Comparison of ENCODE assay signal across 26 mouse cellular contexts in genomic region chr19:57036860-57037259, GRCm38 (mm10). TPM values are rescaled to one million over a fixed set of nuclear protein-coding genes. Genes with fewer than 3 reads are reported as not detected.
"Had no signal": no experiment of that assay in that cellular context is flagged by ENCODE, and none has a peak within 500 bp of the region (broad histone marks: within the 10 kb centered on the region; RNA-seq: fewer than 3 reads in every experiment).

No protein-coding gene starts in this region.

- H3K27me3 ChIP-seq: heart, embryonic 12.5 days; hindbrain, embryonic 12.5 days; intestine, embryonic 15.5 days; limb, embryonic 13.5 days; limb, embryonic 15.5 days; liver, embryonic 12.5 days had no signal

- H3K4me3 ChIP-seq: heart, adult 2 months; heart, embryonic 10.5 days; heart, embryonic 12.5 days; hindbrain, embryonic 10.5 days; hindbrain, embryonic 12.5 days; intestine, embryonic 15.5 days; limb, embryonic 13.5 days; limb, embryonic 15.5 days; liver, embryonic 12.5 days had no signal

- H3K27ac ChIP-seq: heart, adult 2 months; heart, embryonic 10.5 days; hindbrain, embryonic 10.5 days; hindbrain, embryonic 12.5 days; hindbrain, embryonic 14.5 days; intestine, embryonic 15.5 days; limb, embryonic 13.5 days; limb, embryonic 15.5 days; liver, embryonic 12.5 days; liver, embryonic 14.5 days had no signal

- DNase-seq: gastrocnemius, postnatal 10 days; heart, adult 2 months; heart, postnatal 10 days; heart, postnatal 4 days; kidney, adult 18-20 months; kidney, adult 8-10 months; kidney, postnatal 10 days; kidney, postnatal 25 days; kidney, postnatal 4 days; layer of hippocampus, adult 9-11 months; layer of hippocampus, postnatal 36 days; left cerebral cortex, postnatal 4 days had no signal

- H3K4me2 ChIP-seq: heart, embryonic 12.5 days; hindbrain, embryonic 12.5 days; hindbrain, embryonic 14.5 days; intestine, embryonic 15.5 days; limb, embryonic 13.5 days; limb, embryonic 15.5 days; liver, embryonic 12.5 days had no signal

- ATAC-seq: hindbrain, embryonic 16.5 days; inflammation-experienced regulatory T-cells, adult 6 months; intestine, embryonic 15.5 days; intestine, postnatal 0 days; liver, embryonic 12.5 days had no signal

- H3K9me3 ChIP-seq: heart, embryonic 10.5 days; heart, embryonic 12.5 days; hindbrain, embryonic 10.5 days; hindbrain, embryonic 12.5 days; intestine, embryonic 15.5 days; limb, embryonic 13.5 days; limb, embryonic 15.5 days; liver, embryonic 12.5 days had no signal

- H3K9ac ChIP-seq: heart, embryonic 12.5 days; hindbrain, embryonic 12.5 days; hindbrain, embryonic 14.5 days; intestine, embryonic 15.5 days; limb, embryonic 13.5 days; limb, embryonic 15.5 days; liver, embryonic 12.5 days; liver, embryonic 14.5 days had no signal

- H3K4me1 ChIP-seq: heart, embryonic 10.5 days; heart, embryonic 12.5 days; intestine, embryonic 15.5 days; limb, embryonic 13.5 days; limb, embryonic 15.5 days; liver, embryonic 12.5 days had no signal

- H3K36me3 ChIP-seq: hindbrain, embryonic 12.5 days; intestine, embryonic 15.5 days had no signal

RNA-seq across cellular contexts. Expression of gene Afap1l2, which starts 28.8 kb away (rescaled TPM):
- total RNA-seq: granulocyte monocyte progenitor cell, adult 5-6 weeks had no signal
- polyA plus RNA-seq: inflammation-experienced regulatory T-cells, adult 6 months had no signal
